Mouse (Mus musculus): Measurements from ENCODE around the gene Ap2b1. TPM values are rescaled to one million over a fixed set of nuclear protein-coding genes. Genes with fewer than 3 reads are reported as not detected.

The Ap2b1 gene
- total RNA-seq, 2 experiments from 2014 or later: 52.6 to 58.6 TPM

DNA sequence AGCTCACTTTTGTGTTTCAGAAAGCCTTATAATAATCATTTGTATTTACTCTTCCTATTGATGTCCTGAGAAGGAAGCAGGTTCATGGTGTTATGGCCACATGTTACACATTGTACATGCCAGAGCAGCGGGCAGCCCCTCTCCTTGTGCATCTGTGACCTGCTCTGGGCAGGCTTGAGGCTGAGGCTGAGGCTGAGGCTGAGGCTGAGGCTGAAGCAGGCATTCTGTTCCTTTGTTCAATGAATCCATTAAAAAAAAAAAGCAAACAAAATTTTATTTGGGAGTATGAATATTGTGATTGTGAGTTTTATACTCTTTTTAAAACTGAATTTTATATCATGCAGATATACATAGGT, 84.7 kb downstream of the Ap2b1 start:
- intact Hi-C loops (cut with DNase I): no loop called here
- DNase-seq: no peak

DNA sequence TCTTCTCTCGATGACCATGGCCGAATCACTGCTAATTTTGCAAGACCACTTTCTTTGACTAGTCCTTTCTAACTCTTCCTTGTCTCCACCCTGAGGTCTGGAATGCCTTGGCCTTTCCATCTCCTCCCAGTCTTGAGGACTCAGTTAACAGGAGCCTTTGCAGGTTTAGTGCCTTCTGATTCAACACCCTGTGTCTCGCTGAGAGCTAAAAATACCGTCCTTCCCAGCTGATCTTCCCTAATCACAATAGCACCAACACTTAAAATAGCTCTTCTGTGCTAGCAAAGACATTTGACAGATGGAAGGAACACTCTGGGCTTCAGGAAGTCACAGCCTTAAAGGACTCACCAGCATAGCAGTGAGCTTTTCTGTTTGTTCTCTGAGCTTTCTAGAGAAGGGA, 94.2 kb downstream of the Ap2b1 start:
- intact Hi-C loops (cut with DNase I): no loop called here
- DNase-seq: peak; percentile 9 to 11

DNA sequence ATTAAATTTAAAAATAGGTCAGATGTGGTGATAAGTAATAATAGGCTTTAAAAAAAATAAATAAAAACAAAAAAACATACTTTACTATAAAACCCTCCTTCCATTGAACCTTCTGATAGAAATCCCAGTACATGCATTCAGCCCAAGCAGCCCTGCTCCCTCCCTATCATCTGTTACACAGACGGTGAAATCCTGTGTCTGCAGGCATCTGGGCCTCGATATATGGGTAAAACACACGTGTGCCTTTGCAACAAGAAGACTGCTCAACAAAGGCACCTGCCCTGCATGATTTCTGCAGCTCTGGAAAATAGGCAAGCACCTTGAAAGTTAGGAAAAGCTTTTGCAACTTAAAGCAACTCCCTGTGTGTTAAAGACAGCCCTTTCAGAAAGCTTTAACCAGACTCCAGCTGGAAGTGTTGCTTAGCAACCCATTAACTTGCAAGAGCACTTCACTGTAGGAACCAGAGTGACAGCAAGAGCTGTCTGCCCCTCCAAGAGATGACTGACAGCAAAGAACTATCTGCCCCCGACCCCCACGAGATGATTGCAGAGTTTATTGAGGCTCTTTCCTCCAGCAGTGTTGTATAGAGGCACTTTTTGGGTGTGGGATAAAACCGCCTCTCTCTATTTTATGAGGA, 96.1 kb downstream of the Ap2b1 start:
- intact Hi-C loops (cut with DNase I): no loop called here
- DNase-seq: no peak

DNA sequence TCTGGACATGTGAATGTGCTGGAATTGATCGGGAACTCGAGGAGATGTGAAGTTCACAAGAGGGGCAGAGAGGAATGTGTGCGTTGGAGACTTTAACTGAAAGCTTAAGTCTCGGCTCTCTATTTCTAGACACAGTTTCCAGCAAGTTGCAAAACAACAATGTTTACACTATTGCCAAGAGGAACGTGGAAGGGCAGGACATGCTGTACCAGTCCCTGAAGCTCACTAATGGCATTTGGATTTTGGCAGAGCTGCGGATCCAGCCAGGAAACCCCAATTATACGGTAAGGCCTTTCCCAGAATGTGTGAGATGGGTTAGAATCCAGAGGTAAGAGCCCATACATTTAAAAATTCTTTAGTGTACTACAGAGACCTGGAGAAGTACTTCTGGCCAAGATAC, 98.8 kb downstream of the Ap2b1 start:
- intact Hi-C loops (cut with DNase I): no loop called here
- DNase-seq: no peak

DNA sequence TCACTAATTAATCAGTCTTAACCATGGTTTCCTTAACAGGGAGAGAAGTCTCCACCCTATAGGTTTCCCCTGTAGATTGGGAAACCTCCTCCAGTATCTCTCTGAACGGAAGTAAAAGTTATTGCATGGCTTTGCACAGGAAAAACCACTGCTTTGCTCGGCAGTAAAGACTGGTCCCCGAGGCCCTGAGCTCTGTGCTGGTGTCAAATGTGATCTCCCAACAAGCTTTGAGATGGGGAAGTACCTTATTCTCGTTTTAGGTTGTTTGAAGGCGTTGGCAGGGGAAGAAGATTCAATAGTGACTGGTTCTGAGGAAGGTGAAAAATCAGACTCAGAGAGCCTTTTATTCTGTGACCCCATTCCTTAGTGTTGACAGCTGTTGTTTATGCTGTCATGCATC, 99.9 kb downstream of the Ap2b1 start:
- DNase-seq: no peak
- intact Hi-C loops (cut with DNase I): no loop called here

DNA sequence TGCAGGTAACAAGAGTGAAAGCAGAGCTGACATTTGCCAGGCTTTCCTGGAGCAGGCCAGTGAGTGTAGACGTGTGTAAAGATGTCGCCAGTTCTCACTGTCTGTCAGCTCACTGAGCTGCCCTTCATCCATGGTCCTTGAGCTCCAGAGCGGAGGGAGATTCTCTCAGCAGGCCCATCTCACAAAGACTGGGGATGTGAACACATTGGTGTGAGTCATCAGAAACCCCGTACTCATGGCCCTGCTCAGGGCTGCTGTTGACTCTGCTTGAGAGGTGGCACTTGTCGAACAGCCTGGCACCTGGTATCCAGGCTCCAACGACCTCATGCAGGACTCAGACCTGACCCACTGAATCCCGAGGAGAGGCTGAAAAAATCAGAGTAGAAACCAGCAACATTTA, 105.0 kb downstream of the Ap2b1 start:
- intact Hi-C loops (cut with DNase I): no loop called here
- no peak for DNase-seq

DNA sequence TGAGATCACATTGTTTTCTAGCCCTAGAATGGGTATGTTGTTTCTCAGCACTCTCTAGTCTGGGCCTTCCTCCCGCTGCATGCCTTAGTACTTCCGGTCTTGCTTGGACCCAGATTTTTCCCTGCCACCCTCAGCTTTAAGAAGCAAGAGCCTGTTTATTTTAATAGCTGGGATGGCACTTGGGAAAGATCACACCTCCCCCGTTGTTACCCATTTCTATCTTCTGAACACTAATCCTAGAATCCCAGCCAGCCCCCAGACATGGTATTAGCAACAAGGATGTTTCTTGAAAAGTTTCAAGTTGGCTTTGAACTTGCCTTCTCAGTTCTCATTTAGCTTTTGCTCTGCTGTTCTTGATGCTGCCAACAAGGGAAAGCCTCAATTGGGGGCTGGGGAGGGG, 107.6 kb downstream of the Ap2b1 start:
- intact Hi-C loops (cut with DNase I): no loop called here
- DNase-seq: no peak

DNA sequence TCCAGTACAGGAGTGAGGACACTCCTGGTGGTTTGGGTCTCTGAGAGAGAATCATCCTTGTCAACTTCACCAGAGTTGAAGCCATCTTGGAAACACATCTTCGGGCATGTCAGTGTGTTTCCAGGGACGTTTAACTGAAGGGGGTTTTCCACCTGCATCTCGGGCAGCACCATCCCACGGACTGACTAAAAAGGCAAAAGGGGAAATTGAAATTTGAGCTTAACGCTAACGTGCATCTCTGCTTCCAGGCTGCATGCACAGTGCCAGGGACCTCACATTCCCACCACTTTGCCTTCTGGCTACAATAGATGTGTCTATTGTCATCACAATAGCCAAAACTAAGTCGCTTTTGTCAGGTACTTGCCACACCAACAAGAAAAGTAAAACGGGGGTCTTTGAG, 109.4 kb downstream of the Ap2b1 start:
- intact Hi-C loops (cut with DNase I): no loop called here
- no peak for DNase-seq

DNA sequence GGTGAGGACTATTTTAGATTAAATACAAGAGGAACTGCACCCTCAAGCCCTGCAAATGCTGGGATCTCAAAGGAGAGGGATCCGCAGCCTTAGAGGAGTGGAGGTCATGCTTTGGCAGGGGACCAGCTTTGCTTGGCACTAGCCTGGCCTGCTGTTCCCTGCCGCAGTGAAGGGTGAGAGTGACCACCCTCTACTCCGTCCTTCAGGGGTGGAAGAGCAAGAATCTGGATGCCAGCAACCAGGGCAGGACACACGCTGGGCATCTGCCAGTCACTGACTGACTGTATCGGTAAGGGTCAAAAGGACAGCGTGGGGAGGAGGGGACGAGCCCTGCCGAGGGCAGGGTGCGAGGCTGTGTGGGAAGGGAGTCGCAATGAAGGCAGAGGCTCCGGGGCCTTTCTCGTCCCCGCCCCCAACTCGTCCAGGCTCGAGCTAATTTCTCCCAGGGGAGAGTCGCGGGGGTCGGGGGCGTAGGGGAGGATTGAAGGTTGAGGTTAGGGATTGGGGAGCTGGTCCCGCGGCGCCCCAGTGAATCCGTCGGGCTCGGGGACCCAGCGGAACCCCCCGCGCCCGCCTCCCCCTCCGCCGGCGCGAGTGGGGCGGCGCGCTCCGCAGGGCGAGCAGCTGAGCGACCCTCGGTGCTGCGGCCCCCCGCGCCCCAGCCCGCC, 110.4 kb downstream of the Ap2b1 start, which contains the start of gene Rasl10b:
Gene Rasl10b (plus strand): TSS at position 51 of the 668 bp plus-strand sequence.
- DNase-seq: peak; percentile 29 to 38
- intact Hi-C loops (cut with DNase I): no loop called here

DNA sequence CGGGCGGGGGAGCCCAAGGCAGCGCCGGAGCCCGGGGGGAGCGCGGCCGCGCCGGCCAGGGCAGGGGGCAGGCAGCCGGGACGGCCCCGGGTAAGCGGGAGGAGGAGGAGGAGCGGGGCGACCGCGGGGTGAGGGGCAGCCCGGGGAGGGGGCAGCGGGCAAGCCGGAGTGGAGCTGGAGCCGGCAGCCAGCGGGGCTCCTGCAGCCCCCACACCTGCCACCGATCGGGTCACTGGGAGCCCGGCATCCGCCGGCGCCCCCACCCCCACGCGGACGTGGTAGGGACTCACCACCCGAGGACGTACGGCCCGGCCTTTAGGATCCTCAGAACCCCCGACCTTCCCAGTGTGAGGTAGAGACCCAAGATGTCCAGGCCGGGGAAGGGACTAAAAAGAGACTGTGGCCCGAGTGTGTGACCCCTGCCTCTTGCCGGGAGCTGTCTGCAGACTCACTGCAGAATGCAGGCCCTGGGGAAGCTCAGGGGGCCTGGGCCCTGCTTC, 111.0 kb downstream of the Ap2b1 start:
- DNase-seq: peak in 1 of 2 experiments; percentile 24
- intact Hi-C loops (cut with DNase I): no loop called here

DNA sequence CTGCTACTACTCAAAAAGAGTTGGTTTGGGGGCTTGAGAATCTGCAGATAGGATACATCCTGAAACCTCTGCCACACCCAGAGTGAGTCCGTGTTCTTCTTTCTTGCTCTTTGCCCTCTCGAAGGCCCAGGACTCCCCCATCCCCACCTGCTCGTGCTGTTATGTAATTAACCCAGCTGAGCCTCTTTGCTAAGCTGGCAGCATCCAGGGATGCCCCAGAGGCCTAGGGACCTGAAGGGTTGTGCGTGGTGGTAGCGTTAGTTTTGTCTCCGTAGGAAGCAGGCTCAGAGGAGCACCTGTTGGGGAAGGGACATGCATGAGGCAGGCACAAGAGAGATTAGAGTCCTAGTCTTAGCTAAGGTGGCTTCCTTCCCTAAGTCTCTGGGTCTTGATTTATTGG, 111.7 kb downstream of the Ap2b1 start:
- DNase-seq: no peak
- intact Hi-C loops (cut with DNase I): no loop called here

DNA sequence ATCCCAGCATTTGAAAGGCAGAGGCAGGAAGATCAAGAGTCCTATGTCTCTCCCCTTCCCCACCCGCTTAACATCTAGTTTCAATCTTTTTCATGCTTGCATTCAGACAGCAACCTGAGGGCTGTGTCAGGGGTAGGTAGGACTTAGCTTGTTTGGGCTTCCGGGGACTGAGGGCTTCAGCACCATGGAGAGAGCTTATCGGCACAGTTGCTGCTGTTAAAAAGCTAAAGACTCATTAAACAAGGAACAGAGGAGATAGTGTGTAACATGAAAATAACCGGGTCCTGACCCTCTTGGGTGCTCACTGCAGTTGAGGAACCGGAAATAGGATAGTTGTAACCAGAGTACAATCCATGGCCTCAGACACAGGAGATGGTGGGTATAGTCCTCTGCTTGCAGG, 118.3 kb downstream of the Ap2b1 start:
- peak; percentile 71 to 73 for DNase-seq
- intact Hi-C loops (cut with DNase I): no loop called here

DNA sequence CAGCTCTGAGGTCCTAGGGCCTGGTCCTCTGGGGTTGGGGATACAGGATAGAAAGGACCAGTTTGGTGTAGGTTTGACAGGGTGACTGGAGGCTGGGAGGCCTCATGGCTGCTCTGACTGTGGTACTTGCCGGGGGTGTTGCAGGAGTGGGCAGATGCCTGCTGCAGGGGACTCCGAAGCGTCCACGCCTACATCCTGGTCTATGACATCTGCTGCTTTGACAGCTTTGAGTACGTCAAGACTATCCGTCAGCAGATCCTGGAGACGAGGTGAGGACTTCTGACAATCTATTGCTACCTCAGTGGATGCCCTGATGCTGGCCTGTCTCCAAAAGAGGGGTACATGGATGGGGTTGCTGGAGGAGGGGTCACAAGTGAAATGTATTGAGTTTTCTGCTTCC, 118.9 kb downstream of the Ap2b1 start:
- intact Hi-C loops (cut with DNase I): no loop called here

DNA sequence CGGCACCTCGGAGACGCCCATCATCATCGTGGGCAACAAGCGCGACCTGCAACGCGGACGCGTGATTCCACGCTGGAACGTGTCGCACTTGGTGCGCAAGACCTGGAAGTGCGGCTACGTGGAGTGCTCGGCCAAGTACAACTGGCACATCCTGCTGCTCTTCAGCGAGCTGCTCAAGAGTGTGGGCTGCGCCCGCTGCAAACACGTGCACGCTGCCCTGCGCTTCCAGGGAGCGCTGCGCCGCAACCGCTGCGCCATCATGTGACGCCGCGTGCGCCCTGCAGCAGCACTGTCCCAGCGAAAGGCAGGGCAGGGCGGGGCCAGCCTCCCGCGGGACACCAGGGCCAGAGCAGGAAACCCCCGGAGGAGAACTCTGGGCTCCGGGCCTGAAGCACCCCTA, 119.7 kb downstream of the Ap2b1 start:
- intact Hi-C loops (cut with DNase I): no loop called here
- DNase-seq: no peak

More for the DNA sequence above, 118.9 kb downstream of the Ap2b1 start:
- DNase-seq: no peak

DNA sequence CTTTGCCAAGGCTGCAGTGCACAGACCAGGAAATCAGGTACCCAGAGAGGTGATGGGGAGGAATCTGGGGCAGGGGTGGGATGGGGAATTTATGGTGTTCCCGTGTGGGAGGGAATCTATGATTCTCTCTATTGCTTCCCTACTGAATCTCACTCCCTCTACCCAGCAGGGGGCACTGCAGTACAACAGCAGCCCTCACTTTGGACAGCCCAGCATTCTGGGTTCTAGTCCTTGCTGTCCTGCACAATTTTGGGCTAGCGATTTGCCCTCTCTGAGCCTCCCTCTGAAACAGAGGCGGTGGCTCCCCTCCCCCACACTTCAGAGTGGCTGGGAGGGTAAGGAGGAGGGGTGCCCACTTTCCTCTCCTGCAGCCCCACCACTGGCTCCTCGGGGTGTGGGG, 121.5 kb downstream of the Ap2b1 start:
- DNase-seq: no peak
- intact Hi-C loops (cut with DNase I): no loop called here

DNA sequence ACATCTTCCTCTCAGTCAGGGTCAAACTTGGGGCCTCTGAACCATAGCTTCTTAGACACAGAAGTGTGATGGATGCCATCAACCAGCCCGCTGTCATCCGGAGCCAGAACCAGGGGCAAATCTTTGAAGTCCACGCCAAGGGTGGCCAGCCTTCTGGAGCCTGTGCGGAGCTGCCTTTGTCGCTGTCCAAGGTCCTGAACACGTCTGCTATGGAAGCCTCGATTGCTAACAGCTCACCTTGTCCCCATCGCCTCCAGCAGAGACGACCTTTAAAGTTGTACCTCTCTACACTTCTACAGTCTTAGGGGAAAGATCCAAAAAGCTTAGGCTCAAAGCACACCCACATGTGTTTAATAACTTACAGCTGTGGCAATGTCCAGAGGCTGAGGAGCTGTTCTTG, 122.5 kb downstream of the Ap2b1 start:
- intact Hi-C loops (cut with DNase I): no loop called here
- peak; percentile 80 to 86 for DNase-seq

DNA sequence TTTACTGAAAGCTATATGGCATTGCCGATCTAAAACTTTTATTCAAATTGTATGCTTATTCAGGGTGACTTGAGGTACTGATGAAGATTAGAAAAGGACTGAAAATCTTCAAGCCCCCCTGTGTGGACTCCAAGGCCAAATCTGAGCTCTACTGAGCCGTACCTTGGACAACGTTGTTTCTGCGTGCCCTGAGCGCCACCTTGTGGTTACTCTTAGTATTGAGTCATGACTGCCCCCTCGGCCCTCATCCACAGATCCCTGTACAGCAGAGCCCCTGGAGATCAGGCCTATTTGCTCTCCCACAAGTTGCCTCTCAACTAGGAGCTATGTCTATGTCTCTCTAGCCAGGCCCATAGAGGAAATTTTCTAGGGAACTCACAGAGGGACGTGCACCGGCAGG, 125.9 kb downstream of the Ap2b1 start:
- peak; percentile 73 to 85 for DNase-seq
- intact Hi-C loops (cut with DNase I): loop anchor here (1.0 to 2.0 kb wide), 2 partner anchors 67 to 98 kb away; no protein-coding TSS in a partner anchor

DNA sequence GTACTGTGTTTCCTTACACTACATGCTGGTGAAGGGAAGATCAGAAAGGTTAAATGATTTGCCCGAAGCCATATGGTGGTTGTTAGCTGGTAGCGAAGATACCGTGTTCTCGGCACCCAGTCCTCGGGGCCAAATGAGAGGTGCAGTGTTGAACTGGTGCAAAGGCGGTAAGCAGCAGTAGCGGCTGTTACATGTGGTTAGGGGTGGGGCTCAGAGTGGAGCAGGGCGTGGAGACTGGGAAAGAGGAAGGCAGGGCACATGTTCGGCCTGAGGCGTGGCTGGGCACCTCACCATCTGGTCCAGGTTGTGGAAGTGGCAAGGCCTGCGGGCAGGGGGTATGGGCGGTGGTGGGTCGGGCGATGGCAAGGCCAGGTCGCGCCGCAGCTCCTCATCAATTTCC, 128.1 kb downstream of the Ap2b1 start:
- no peak for DNase-seq
- intact Hi-C loops (cut with DNase I): no loop called here

DNA sequence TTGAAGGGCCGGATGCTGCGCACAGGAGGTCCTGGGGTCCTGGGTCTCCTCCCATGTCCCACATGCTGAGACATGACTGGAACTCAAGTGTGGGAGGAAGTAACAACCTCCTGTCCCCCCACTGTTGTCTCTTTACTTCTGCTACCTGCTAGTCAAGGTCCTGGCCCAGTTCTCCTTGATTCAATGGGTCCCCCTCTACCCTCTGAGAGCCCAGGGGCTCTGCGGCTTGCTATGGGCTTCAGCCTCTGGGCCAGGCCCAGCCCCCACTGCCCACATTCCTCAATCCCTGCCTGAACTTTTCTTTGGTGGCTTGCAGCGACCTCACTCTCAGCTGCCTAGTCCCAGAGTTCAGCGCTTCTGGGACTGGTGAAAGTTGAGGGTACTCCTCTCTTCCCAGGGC, 130.5 kb downstream of the Ap2b1 start, which contains the start of gene Gas2l2:
Gene Gas2l2 (minus strand): TSS at position 101 of the 400 bp plus-strand sequence.
- intact Hi-C loops (cut with DNase I): no loop called here
- DNase-seq: no peak

DNA sequence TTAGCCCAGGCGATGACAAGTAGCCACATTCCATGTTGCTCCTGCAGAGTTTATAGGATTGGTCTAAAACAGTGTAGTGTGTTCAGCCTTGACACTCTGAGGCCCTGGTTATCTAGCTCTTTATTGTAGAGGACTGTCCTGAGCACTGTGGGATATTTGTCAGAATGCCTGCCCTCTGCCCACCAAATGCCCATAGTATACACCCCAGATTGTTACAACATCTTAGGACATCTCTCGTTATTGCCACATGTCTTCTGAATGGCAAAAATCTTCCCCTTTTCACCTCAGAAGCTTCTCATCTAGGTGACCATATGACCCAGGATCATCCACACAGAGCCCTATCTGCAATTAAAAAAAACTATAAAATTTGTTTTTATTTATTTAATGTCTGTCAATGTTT, 133.7 kb downstream of the Ap2b1 start:
- DNase-seq: no peak
- intact Hi-C loops (cut with DNase I): no loop called here

DNA sequence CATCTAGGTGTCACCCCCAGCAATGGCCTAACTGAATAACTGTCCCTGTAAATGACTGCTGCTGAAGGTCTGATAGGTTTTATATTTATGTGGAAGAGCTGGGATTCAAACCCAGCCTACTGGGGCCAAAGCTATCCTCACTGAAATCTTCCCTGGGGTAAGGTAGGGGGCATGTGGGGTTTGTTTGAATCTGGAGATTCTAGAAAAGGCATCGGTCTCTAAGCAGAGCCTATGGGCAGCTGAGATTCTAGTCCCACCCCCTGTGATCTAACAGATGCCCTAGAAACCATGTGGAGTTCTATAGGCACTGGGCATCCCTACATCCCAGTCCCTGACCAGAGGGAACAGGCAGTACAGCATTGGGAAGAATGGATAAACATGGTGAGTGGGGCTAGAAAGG, 138.6 kb downstream of the Ap2b1 start, which contains the start of gene 1700020L24Rik:
Gene 1700020L24Rik (plus strand): TSS at position 301 of the 400 bp plus-strand sequence.
- intact Hi-C loops (cut with DNase I): no loop called here
- DNase-seq: no peak

All from heart, postnatal 14 days (tissue).